Mouse (Mus musculus): ENCODE results near the gene Btg3.
A peak's percentile ranks its signal among the peaks of the same experiment; 100 is the strongest.

Btg3 gene

GRCm38 (mm10) chr16:78346662-78347327, 30.2 kb downstream of the Btg3 start:
- DNase-seq (ENCODE audit: low spot score) = no peak

- no peak for DNase-seq (ENCODE audit: low spot score)
These were observed 33.2 kb downstream of the Btg3 start for GRCm38 (mm10) chr16:78343792-78344191.

- DNase-seq (ENCODE audit: low spot score) = no peak
These were observed 34.2 kb downstream of the Btg3 start for GRCm38 (mm10) chr16:78342767-78343166.

- no peak for DNase-seq (ENCODE audit: low spot score)
These were observed 35.6 kb downstream of the Btg3 start for GRCm38 (mm10) chr16:78341356-78341755.

GRCm38 (mm10) chr16:78337226-78337625, 39.8 kb downstream of the Btg3 start:
- no peak for DNase-seq (ENCODE audit: low spot score)

- no peak for DNase-seq (ENCODE audit: low spot score)
These were observed 49.0 kb downstream of the Btg3 start for GRCm38 (mm10) chr16:78327999-78328398.

- DNase-seq (ENCODE audit: low spot score) = no peak
These were observed 49.4 kb downstream of the Btg3 start for GRCm38 (mm10) chr16:78327562-78327961.

GRCm38 (mm10) chr16:78325972-78326848, 50.8 kb downstream of the Btg3 start:
- DNase-seq (ENCODE audit: low spot score) = no peak

- no peak for DNase-seq (ENCODE audit: low spot score)
These were observed 54.9 kb downstream of the Btg3 start for GRCm38 (mm10) chr16:78322140-78322539.

- DNase-seq (ENCODE audit: low spot score) = no peak
These were observed 55.4 kb downstream of the Btg3 start for GRCm38 (mm10) chr16:78321559-78321958.

- no peak for DNase-seq (ENCODE audit: low spot score)
These were observed 57.3 kb downstream of the Btg3 start for GRCm38 (mm10) chr16:78319711-78320110.

GRCm38 (mm10) chr16:78317960-78318359, 59.0 kb downstream of the Btg3 start:
- no peak for DNase-seq (ENCODE audit: low spot score)

- DNase-seq (ENCODE audit: low spot score) = peak; percentile 33
These were observed 60.1 kb downstream of the Btg3 start for GRCm38 (mm10) chr16:78316849-78317248.

GRCm38 (mm10) chr16:78314026-78314425, 63.0 kb downstream of the Btg3 start:
- no peak for DNase-seq (ENCODE audit: low spot score)

- DNase-seq (ENCODE audit: low spot score) = no peak
These were observed 63.7 kb downstream of the Btg3 start for GRCm38 (mm10) chr16:78313135-78313887.

GRCm38 (mm10) chr16:78309258-78309657, 67.7 kb downstream of the Btg3 start:
- DNase-seq (ENCODE audit: low spot score) = no peak

GRCm38 (mm10) chr16:78307476-78308192, 69.4 kb downstream of the Btg3 start:
- no peak for DNase-seq (ENCODE audit: low spot score)

- no peak for DNase-seq (ENCODE audit: low spot score)
These were observed 70.4 kb downstream of the Btg3 start for GRCm38 (mm10) chr16:78306606-78307005.

- no peak for DNase-seq (ENCODE audit: low spot score)
These were observed 71.3 kb downstream of the Btg3 start for GRCm38 (mm10) chr16:78305606-78306100.

GRCm38 (mm10) chr16:78302678-78303050, 74.3 kb downstream of the Btg3 start:
- no peak for DNase-seq (ENCODE audit: low spot score)

- peak; percentile 6 for DNase-seq (ENCODE audit: low spot score)
These were observed 74.9 kb downstream of the Btg3 start for GRCm38 (mm10) chr16:78301831-78302677.

All from T-cell, adult 2 months (primary cell).